Mouse (Mus musculus) myocyte (in vitro differentiated cells): ENCODE measurements around the gene 9530053A07Rik. TPM values are rescaled to one million over a fixed set of nuclear protein-coding genes. Genes with fewer than 3 reads are reported as not detected.

Experiments
- H3K27me3 ChIP-seq: one replicate; pipeline ENCODE4 v1.6.1; 2011; ENCODE audit not compliant: control insufficient read depth, insufficient read depth, insufficient read length
- H3K36me3 ChIP-seq: one replicate; pipeline ENCODE4 v1.6.1; 2011; ENCODE audit not compliant: control insufficient read depth, insufficient read depth
- H3K4me2 ChIP-seq: one replicate; pipeline ENCODE4 v1.6.1; 2011; ENCODE audit warnings: low read depth, control low read depth
- H3K4me3 ChIP-seq: one replicate; pipeline ENCODE4 v1.5.1; 2011; ENCODE audit warnings: mild to moderate bottlenecking, control low read depth, moderate library complexity
- H3K79me2 ChIP-seq: one replicate; pipeline ENCODE4 v1.6.1; 2011; ENCODE audit not compliant: control insufficient read depth, insufficient read depth
- H3ac ChIP-seq: one replicate; pipeline ENCODE4 v1.6.1; 2011; ENCODE audit not compliant: control insufficient read depth, insufficient read length
- CEBPB ChIP-seq: IDR thresholded peaks from 2 replicates; pipeline ENCODE4 v1.6.1; 2011; ENCODE audit warnings: mild to moderate bottlenecking, moderate library complexity; ENCODE audit not compliant: poor library complexity, insufficient read depth, severe bottlenecking
- E2F4 ChIP-seq: IDR thresholded peaks from one replicate; pipeline ENCODE4 v1.6.1; 2011; ENCODE audit warnings: mild to moderate bottlenecking, control low read depth, moderate library complexity; ENCODE audit not compliant: insufficient read depth
- MAX ChIP-seq: IDR thresholded peaks from one replicate; pipeline ENCODE4 v1.6.1; 2011; ENCODE audit warnings: low read depth, mild to moderate bottlenecking, control low read depth
- MYOD1 ChIP-seq, 3 experiments: IDR thresholded peaks; one replicate each; pipeline ENCODE4 v1.6.1; 2011; ENCODE audit warnings: control low read depth in 2 of 3, low read depth in 2 of 3, mild to moderate bottlenecking in 2 of 3, moderate library complexity in 1 of 3; ENCODE audit not compliant: insufficient read length in 2 of 3, control insufficient read depth in 1 of 3
- MYOG ChIP-seq, 3 experiments: IDR thresholded peaks; one replicate each; pipeline ENCODE4 v1.6.1; 2011; ENCODE audit warnings: control low read depth in 2 of 3, low read depth in 2 of 3, mild to moderate bottlenecking in 2 of 3; ENCODE audit not compliant: insufficient read length in 2 of 3, control insufficient read depth in 1 of 3, insufficient read depth in 1 of 3
- POLR2A ChIP-seq: IDR thresholded peaks from one replicate; pipeline ENCODE4 v1.6.1; 2011; ENCODE audit warnings: low read depth, mild to moderate bottlenecking, control low read depth, moderate library complexity; ENCODE audit not compliant: insufficient read length
- POLR2AphosphoS2 ChIP-seq: IDR thresholded peaks from one replicate; pipeline ENCODE4 v1.6.1; 2011; ENCODE audit warnings: low read depth, control low read depth; ENCODE audit not compliant: insufficient read length
- REST ChIP-seq: IDR thresholded peaks from one replicate; pipeline ENCODE4 v1.6.1; 2011; ENCODE audit warnings: mild to moderate bottlenecking, control low read depth, moderate library complexity; ENCODE audit not compliant: insufficient read depth, insufficient read length
- SRF ChIP-seq: IDR thresholded peaks from one replicate; pipeline ENCODE4 v1.6.1; 2011; ENCODE audit warnings: low read depth; ENCODE audit not compliant: control insufficient read depth, insufficient read length
- TCF12 ChIP-seq: IDR thresholded peaks from one replicate; pipeline ENCODE4 v1.6.1; 2011; ENCODE audit warnings: mild to moderate bottlenecking, control low read depth; ENCODE audit not compliant: poor library complexity, insufficient read depth, severe bottlenecking
- TCF3 ChIP-seq: IDR thresholded peaks from one replicate; pipeline ENCODE4 v1.6.1; 2011; ENCODE audit warnings: low read depth, control low read depth; ENCODE audit not compliant: insufficient read length
- USF1 ChIP-seq: IDR thresholded peaks from one replicate; pipeline ENCODE4 v1.6.1; 2011; ENCODE audit warnings: low read depth, mild to moderate bottlenecking, control low read depth, moderate library complexity
- polyA plus RNA-seq: library from polyadenylated mRNA; unstranded; fragments of >200 nt; fragmentation: generic; extraction: Trizol; gene quantifications from one replicate; pipeline ENCODE4 v1.2.1, GENCODE M21; 2012; ENCODE audit warnings: missing spikeins

Gene 9530053A07Rik
- polyA plus RNA-seq, 1 experiment = 0.11 TPM

- TF ChIP-seq SRF (no peak), MYOD1 (IDR thresholded peaks at IDR 0.05; ENCODE audit: control insufficient read depth in 1 of 3, insufficient read length in 2 of 3, low read depth in 2 of 3) (no peak), MAX (no peak), MYOG (IDR thresholded peaks at IDR 0.05; ENCODE audit: control insufficient read depth in 1 of 3, insufficient read depth in 1 of 3, insufficient read length in 2 of 3, low read depth in 2 of 3) (no peak), POLR2AphosphoS2 (no peak), E2F4 (no peak), REST (no peak)
- H3K36me3 ChIP-seq = no peaks in the 10 kb centered on the region
- no peaks in the 10 kb centered on the region for H3K27me3 ChIP-seq
- H3K4me2 ChIP-seq = no peak overlapping the region
- H3K79me2 ChIP-seq = no peaks in the 10 kb centered on the region
- no peak overlapping the region for H3K4me3 ChIP-seq
- H3ac ChIP-seq = no peak overlapping the region
Measured at GRCm38 (mm10) chr7:28206044-28206600, 76.9 kb downstream of the 9530053A07Rik start.

GRCm38 (mm10) chr7:28208396-28208987 lies 79.2 kb downstream of the 9530053A07Rik start:
- Histone ChIP-seq H3K36me3 (no peaks in the 10 kb centered on the region), H3K27me3 (no peaks in the 10 kb centered on the region), H3K4me3 (no peak overlapping the region), H3K4me2 (peak overlapping the region; percentile 50), H3ac (no peak overlapping the region), H3K79me2 (no peaks in the 10 kb centered on the region)
- TF ChIP-seq MYOG (IDR thresholded peaks at IDR 0.05; ENCODE audit: control insufficient read depth in 1 of 3, insufficient read depth in 1 of 3, insufficient read length in 2 of 3, low read depth in 2 of 3) (no peak), POLR2A (no peak)

GRCm38 (mm10) chr7:28208988-28209508 lies 79.8 kb downstream of the 9530053A07Rik start:
- Histone ChIP-seq H3ac (no peak overlapping the region), H3K4me2 (peak overlapping the region; percentile 50), H3K4me3 (no peak overlapping the region), H3K27me3 (no peaks in the 10 kb centered on the region), H3K79me2 (no peaks in the 10 kb centered on the region), H3K36me3 (no peaks in the 10 kb centered on the region)
- TF ChIP-seq POLR2AphosphoS2 (no peak), USF1 (peak; percentile 30)

GRCm38 (mm10) chr7:28210731-28211130 lies 81.5 kb downstream of the 9530053A07Rik start:
- no peak overlapping the region for H3K4me3 ChIP-seq
- no peak overlapping the region for H3K4me2 ChIP-seq
- no peaks in the 10 kb centered on the region for H3K79me2 ChIP-seq
- H3ac ChIP-seq = no peak overlapping the region
- TF ChIP-seq USF1 (no peak), CEBPB (no peak), REST (no peak), MAX (no peak), SRF (no peak), POLR2AphosphoS2 (no peak), TCF12 (no peak), TCF3 (no peak), POLR2A (no peak), E2F4 (no peak), MYOG (IDR thresholded peaks at IDR 0.05; ENCODE audit: control insufficient read depth in 1 of 3, insufficient read depth in 1 of 3, insufficient read length in 2 of 3, low read depth in 2 of 3) (no peak), MYOD1 (IDR thresholded peaks at IDR 0.05; ENCODE audit: control insufficient read depth in 1 of 3, insufficient read length in 2 of 3, low read depth in 2 of 3) (no peak)
- H3K27me3 ChIP-seq = peaks cover 3% of the 10 kb centered on the region
- H3K36me3 ChIP-seq = no peaks in the 10 kb centered on the region

- Histone ChIP-seq H3K4me3 (no peak overlapping the region), H3K79me2 (no peaks in the 10 kb centered on the region), H3K27me3 (peaks cover 3% of the 10 kb centered on the region), H3K36me3 (no peaks in the 10 kb centered on the region), H3ac (no peak overlapping the region), H3K4me2 (no peak overlapping the region)
- TF ChIP-seq POLR2A (no peak), POLR2AphosphoS2 (no peak), CEBPB (no peak), MYOD1 (IDR thresholded peaks at IDR 0.05; ENCODE audit: control insufficient read depth in 1 of 3, insufficient read length in 2 of 3, low read depth in 2 of 3) (no peak), MYOG (IDR thresholded peaks at IDR 0.05; ENCODE audit: control insufficient read depth in 1 of 3, insufficient read depth in 1 of 3, insufficient read length in 2 of 3, low read depth in 2 of 3) (no peak), E2F4 (no peak), MAX (no peak), USF1 (no peak), TCF3 (no peak)
Measured at GRCm38 (mm10) chr7:28214142-28214541, 84.9 kb downstream of the 9530053A07Rik start.

Other genes starting within 250 kb of the 9530053A07Rik start
- 2.5 TPM for gene Zfp974, start 200.0 kb upstream of the 9530053A07Rik start, polyA plus RNA-seq
- gene Zfp780b, start 150.3 kb upstream of the 9530053A07Rik start, polyA plus RNA-seq = 1.2 TPM
- gene Zfp850, start 115.4 kb upstream of the 9530053A07Rik start, polyA plus RNA-seq = 0.20 TPM
- gene Psmc4, start 79.4 kb upstream of the 9530053A07Rik start, polyA plus RNA-seq = 268 TPM
- not detected for gene Fcgbp, start 58.2 kb upstream of the 9530053A07Rik start, polyA plus RNA-seq
- 155 TPM for gene Fbl, start 40.2 kb downstream of the 9530053A07Rik start, polyA plus RNA-seq
- 25.1 TPM for gene Dyrk1b, start 50.0 kb downstream of the 9530053A07Rik start, polyA plus RNA-seq
- 6.5 TPM for gene Eid2, start 138.4 kb downstream of the 9530053A07Rik start, polyA plus RNA-seq
- gene Eid2b, start 148.3 kb downstream of the 9530053A07Rik start, polyA plus RNA-seq = 6.1 TPM
- gene Selenov, start 161.7 kb downstream of the 9530053A07Rik start, polyA plus RNA-seq = not detected
- 0.02 TPM for gene Dll3, start 172.8 kb downstream of the 9530053A07Rik start, polyA plus RNA-seq
- gene Timm50, start 182.6 kb downstream of the 9530053A07Rik start, polyA plus RNA-seq = 83.6 TPM
- gene Supt5, start 209.3 kb downstream of the 9530053A07Rik start, polyA plus RNA-seq = 84.2 TPM
- gene Rps16, start 221.2 kb downstream of the 9530053A07Rik start, polyA plus RNA-seq = 4,542 TPM
- gene Plekhg2, start 243.1 kb downstream of the 9530053A07Rik start, polyA plus RNA-seq = 15.8 TPM